Mouse (Mus musculus) midbrain, embryonic 14.5 days (tissue): Measurements from ENCODE around the gene Abca14. TPM values are rescaled to one million over a fixed set of nuclear protein-coding genes. Genes with fewer than 3 reads are reported as not detected.

ENCODE experiments used
- polyA plus RNA-seq: library from polyadenylated mRNA; unstranded; fragments of >200 nt; fragmentation: Nextera tagmentation; extraction: Ambion mirVana; gene quantifications from 2 replicates; pipeline ENCODE4 v1.2.1, GENCODE M21; 2014

Abca14 gene
- polyA plus RNA-seq, 1 experiment from 2014 or later, result not detected

Other genes starting within 250 kb of the Abca14 start
- 0.04 TPM in 1 of 2 replicates, not detected in the other for gene Dnah3, start 108.7 kb upstream of the Abca14 start, polyA plus RNA-seq
- 9.5 and 33.7 TPM in 2 replicates for gene Tmem159, start 101.6 kb upstream of the Abca14 start, polyA plus RNA-seq
- gene Zp2, start 58.7 kb upstream of the Abca14 start, polyA plus RNA-seq, result not detected in 2 replicates
- not detected in 2 replicates for gene Anks4b, start 30.1 kb upstream of the Abca14 start, polyA plus RNA-seq
- gene Crym, start 1.9 kb upstream of the Abca14 start, polyA plus RNA-seq, result 28.6 and 30.3 TPM in 2 replicates
- not detected in 2 replicates for gene Abca15, start 124.7 kb downstream of the Abca14 start, polyA plus RNA-seq
- gene Abca16, start 205.7 kb downstream of the Abca14 start, polyA plus RNA-seq, result not detected in 2 replicates